Mouse (Mus musculus) limb, embryonic 13.5 days (tissue): ENCODE data around the gene Zfp982. TPM values are rescaled to one million over a fixed set of nuclear protein-coding genes. Genes with fewer than 3 reads are reported as not detected.
"Not testable (repeated sequence)": the region's sequence is repeated elsewhere in the genome, so short reads cannot be mapped to it uniquely, and the experiment has no call there.

Source experiments
- ATAC-seq: fragments of 200-750 bp; cut with Nextera tagmentation; 2 replicates; pipeline ENCODE4 v1.8.0; 2017; ENCODE audit warnings: low read depth, moderate number of reproducible peaks, moderate TSS enrichment; ENCODE audit not compliant: low FRiP score
- H3K27ac ChIP-seq: fragments of 300-500 bp; sonication (generic); 2 replicates; pipeline ENCODE4 v1.5.1; 2015; ENCODE audit warnings: inconsistent platforms, mild to moderate bottlenecking, moderate library complexity
- H3K27me3 ChIP-seq: fragments of 300-500 bp; sonication (generic); 2 replicates; pipeline ENCODE4 v1.6.1; 2015; ENCODE audit warnings: mild to moderate bottlenecking, inconsistent platforms
- H3K36me3 ChIP-seq: fragments of 300-500 bp; sonication (generic); 2 replicates; pipeline ENCODE4 v1.6.1; 2015; ENCODE audit warnings: inconsistent platforms, mild to moderate bottlenecking, moderate library complexity
- H3K4me1 ChIP-seq: fragments of 300-500 bp; sonication (generic); 2 replicates; pipeline ENCODE4 v1.6.1; 2015; ENCODE audit warnings: inconsistent platforms
- H3K4me2 ChIP-seq: fragments of 300-500 bp; sonication (generic); replicated peaks from 2 replicates; pipeline ENCODE4 v1.6.1; 2015; ENCODE audit warnings: inconsistent platforms, mild to moderate bottlenecking, moderate library complexity
- H3K4me3 ChIP-seq: fragments of 300-500 bp; sonication (generic); 2 replicates; pipeline ENCODE4 v1.5.1; 2015; ENCODE audit warnings: moderate library complexity, mild to moderate bottlenecking, inconsistent platforms
- H3K9ac ChIP-seq: fragments of 300-500 bp; sonication (generic); 2 replicates; pipeline ENCODE4 v1.6.1; 2015; ENCODE audit warnings: mild to moderate bottlenecking, inconsistent platforms
- H3K9me3 ChIP-seq: fragments of 300-500 bp; sonication (generic); 2 replicates; pipeline ENCODE4 v1.6.1; 2016; ENCODE audit warnings: inconsistent platforms
- WGBS: fragments of 180-500 bp; shearing (Covaris S2); methylation state at CpG from one replicate; pipeline ENCODE4 v1.1.7; 2015; 5-methylcytosine and 5-hydroxymethylcytosine counted together
- polyA plus RNA-seq: library from polyadenylated mRNA; unstranded; fragments of >200 nt; fragmentation: Nextera tagmentation; extraction: Ambion mirVana; gene quantifications from 2 replicates; pipeline ENCODE4 v1.2.1, GENCODE M21; 2015

Zfp982 gene
- polyA plus RNA-seq, 1 experiment from 2014 or later = 8.5 TPM

DNA sequence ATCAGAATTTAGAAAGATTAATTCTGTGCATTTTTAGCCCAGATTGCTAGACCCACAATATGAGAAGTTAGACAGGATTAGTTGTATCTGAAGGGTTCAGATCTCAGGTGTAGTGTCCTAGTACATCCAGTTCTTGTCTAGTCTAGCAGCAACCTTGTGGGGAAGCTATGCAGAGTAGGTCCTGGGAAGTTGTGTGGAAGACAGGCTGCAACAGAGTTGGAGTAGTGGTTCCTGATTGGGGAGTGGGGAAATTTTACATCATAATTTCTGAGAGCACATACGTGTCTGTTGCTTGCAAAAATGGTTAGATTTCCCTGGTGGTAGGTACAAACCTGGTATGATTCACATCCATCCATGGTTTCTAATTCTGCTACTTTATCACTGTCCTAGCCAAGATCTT is 32.9 kb downstream of the Zfp982 start:
- WGBS = 80% methylated on average over 1 of the region's 1 CpGs
- no peak for ATAC-seq
- H3K9me3 ChIP-seq = peaks cover 61% of the 10 kb centered on the region

DNA sequence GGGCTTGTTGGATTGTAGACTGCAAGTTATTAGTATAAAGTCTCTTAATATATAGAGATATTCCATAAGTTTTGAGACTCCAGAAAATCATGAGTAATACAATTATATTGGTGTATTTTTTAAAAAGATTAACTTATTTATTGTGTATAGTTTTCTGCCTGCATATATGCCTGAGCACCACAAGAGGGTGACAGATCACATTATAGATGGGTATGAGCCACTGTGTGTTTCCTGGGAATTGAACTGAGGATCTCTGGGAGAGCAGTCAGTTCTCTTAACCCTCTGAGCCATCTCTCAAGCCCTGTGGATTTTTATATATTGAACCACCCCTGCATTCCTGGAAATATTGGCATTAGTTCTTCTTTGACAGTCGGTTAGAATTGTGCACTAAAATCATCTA is 38.1 kb downstream of the Zfp982 start:
- WGBS = 89% methylated on average over 1 of the region's 1 CpGs
- peaks cover 44% of the 10 kb centered on the region for H3K9me3 ChIP-seq

More for the DNA sequence above, 32.9 kb downstream of the Zfp982 start:
- H3K27me3 ChIP-seq = no peaks in the 10 kb centered on the region
- no peak overlapping the region for H3K27ac ChIP-seq
- no peaks in the 10 kb centered on the region for H3K36me3 ChIP-seq
- no peak overlapping the region for H3K4me2 ChIP-seq
- no peak overlapping the region for H3K9ac ChIP-seq
- no peaks in the 10 kb centered on the region for H3K4me1 ChIP-seq
- no peak overlapping the region for H3K4me3 ChIP-seq

DNA sequence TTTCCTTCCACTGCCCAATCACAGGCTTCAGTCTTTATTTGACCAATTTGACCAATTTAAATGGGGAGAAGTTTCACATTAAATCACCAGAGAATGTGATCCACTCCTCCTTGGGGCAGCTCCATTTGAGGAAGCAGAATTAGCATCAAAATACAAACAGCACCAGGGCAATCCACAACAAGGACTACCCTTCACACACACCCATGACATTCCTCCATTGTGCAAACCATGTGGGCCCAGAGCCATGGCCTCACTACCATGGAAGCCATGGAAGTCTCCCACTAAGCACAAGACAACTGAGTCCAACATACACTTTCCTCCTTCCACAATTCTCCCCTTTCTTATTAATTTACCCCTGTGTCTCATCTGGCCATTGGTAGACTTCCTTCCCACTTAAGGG is 43.7 kb downstream of the Zfp982 start:
- not testable (repeated sequence) for H3K27me3 ChIP-seq, ATAC-seq, H3K9ac ChIP-seq, H3K4me3 ChIP-seq, H3K36me3 ChIP-seq, H3K4me2 ChIP-seq, H3K27ac ChIP-seq, H3K4me1 ChIP-seq
- H3K9me3 ChIP-seq = peaks cover 50% of the 10 kb centered on the region

More for the DNA sequence above, 38.1 kb downstream of the Zfp982 start:
- Histone ChIP-seq H3K4me2 (no peak overlapping the region), H3K27me3 (no peaks in the 10 kb centered on the region), H3K36me3 (no peaks in the 10 kb centered on the region), H3K4me3 (no peak overlapping the region), H3K9ac (no peak overlapping the region), H3K4me1 (no peaks in the 10 kb centered on the region), H3K27ac (no peak overlapping the region)
- no peak for ATAC-seq

DNA sequence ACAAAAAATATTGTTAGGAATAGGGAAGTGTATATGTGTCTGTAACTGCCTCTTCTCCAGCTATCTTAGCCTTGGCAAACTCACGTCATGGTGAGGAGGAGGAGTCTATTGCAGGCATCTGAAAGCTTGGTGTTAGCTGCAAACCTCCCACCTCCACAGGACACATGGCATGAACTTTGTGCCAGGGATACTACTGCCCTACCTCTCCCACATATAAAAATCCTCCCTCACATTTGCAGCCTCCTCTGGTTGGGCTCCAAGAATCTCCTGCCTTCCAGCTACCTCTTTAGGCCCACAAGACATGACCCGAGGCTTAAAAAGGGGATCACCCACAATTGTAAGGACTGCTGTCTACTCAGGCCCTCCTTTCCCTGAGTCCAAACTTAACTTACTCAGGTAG is 45.5 kb downstream of the Zfp982 start:
- Histone ChIP-seq H3K4me3 (no peak overlapping the region), H3K27ac (no peak overlapping the region), H3K27me3 (no peaks in the 10 kb centered on the region), H3K9ac (no peak overlapping the region), H3K36me3 (no peaks in the 10 kb centered on the region; the same call in 1 of the 2 replicates), H3K4me1 (no peaks in the 10 kb centered on the region), H3K9me3 (peaks cover 51% of the 10 kb centered on the region), H3K4me2 (no peak overlapping the region)
- WGBS = 73% methylated on average over 2 of the region's 2 CpGs
- ATAC-seq = no peak

DNA sequence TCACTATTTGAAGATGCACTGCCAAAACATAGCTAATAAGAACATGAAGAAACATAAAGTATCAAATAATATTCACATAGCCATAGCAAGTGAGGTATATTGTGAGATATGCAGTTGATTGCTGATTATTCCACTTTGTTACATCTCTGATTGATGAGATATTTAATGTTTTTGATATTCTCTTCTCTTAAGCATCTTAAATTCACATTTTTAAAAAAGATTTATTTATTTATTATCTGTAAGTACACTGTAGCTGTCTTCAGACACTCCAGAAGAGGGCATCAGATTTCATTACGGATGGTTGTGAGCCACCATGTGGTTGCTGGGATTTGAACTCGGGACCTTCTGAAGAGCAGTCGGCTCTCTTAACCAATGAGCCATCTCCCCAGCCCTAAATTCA is 47.7 kb downstream of the Zfp982 start, which contains the start of gene Gm16503:
Gene Gm16503, plus strand, starts transcription at position 301 of the 400 bp plus-strand sequence.
- H3K9me3 ChIP-seq = peaks cover 61% of the 10 kb centered on the region
- ATAC-seq, H3K36me3 ChIP-seq, H3K27me3 ChIP-seq, H3K27ac ChIP-seq, H3K4me1 ChIP-seq, H3K4me2 ChIP-seq, H3K4me3 ChIP-seq, H3K9ac ChIP-seq: not testable (repeated sequence)
- 90% methylated on average over 3 of the region's 3 CpGs for WGBS

DNA sequence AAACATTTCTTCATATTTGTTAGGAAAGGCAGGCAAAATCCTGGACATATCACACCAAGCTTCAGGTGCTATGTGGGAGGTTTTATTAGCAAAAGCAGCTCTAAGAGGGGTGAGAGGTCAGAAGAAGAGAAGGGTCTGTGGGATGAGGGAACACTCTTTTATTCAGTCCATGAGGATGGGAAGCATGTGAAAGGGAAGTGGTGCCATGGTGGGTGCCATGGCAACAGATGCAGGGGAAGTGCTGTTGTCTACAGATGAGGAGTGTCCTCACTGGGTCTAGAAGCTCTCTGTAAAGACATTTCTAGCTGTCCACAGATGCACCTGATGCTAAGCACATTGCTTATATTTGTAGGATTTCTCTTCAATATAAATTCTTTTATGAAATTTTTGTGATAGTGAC is 48.9 kb downstream of the Zfp982 start:
- no peak overlapping the region for H3K27ac ChIP-seq
- H3K9ac ChIP-seq = no peak overlapping the region
- H3K4me2 ChIP-seq = no peak overlapping the region
- H3K36me3 ChIP-seq = no peaks in the 10 kb centered on the region; the same call in 1 of the 2 replicates
- H3K4me3 ChIP-seq = no peak overlapping the region
- no peaks in the 10 kb centered on the region for H3K4me1 ChIP-seq
- no peak for ATAC-seq
- peaks cover 52% of the 10 kb centered on the region for H3K9me3 ChIP-seq
- H3K27me3 ChIP-seq = no peaks in the 10 kb centered on the region

DNA sequence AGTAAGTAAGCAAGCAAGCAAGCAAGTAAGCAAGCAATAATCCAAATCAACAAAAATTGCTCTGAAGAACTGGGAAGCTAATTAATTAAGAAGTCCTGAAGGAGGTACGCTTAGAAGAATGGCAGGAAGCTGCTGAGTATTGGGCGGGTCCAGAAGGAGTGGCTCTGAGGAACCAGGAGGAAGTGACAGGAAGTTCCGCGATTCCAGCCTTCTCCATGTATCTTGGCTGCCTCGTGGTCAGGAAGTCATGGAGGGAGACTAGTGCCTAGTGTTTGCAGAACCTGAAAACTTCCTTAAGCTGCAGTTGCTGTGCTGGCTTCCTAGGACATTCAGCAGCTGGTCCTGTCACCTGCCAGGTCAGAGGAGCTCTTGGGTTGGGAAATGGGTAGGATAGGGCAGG is 60.9 kb downstream of the Zfp982 start, which contains the start of gene Zfp985:
Gene Zfp985, plus strand, starts transcription at position 207 of the 400 bp plus-strand sequence.
- H3K27me3 ChIP-seq, H3K4me2 ChIP-seq, H3K4me3 ChIP-seq, H3K4me1 ChIP-seq, H3K36me3 ChIP-seq, H3K9ac ChIP-seq, H3K27ac ChIP-seq, ATAC-seq: not testable (repeated sequence)
- H3K9me3 ChIP-seq = peaks cover 15% of the 10 kb centered on the region
- WGBS = 73% methylated on average over 5 of the region's 5 CpGs

DNA sequence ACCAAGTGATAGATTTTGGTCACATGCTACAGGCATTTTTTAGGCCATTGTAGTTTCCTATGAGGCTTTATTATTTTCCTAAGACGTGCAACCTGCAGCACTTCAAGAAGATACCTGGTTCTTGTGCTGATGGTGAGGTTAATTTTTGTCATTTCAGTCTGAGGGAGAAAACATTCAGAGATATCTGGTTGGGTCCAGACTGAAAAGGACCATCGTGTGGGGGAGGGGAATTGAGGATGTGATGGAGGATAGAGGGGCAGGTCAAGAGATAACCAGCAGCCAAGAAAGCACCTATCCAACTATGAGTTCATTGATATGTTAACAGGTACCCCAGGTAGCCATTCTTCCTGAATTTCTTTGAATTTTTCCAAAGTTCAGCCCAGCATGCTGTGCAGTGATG is 62.1 kb downstream of the Zfp982 start:
- not testable (repeated sequence) for H3K4me1 ChIP-seq, H3K27ac ChIP-seq, H3K27me3 ChIP-seq, ATAC-seq, H3K4me3 ChIP-seq, H3K9ac ChIP-seq, H3K36me3 ChIP-seq, H3K4me2 ChIP-seq
- WGBS = 75% methylated on average over 2 of the region's 2 CpGs
- peaks cover 23% of the 10 kb centered on the region for H3K9me3 ChIP-seq

DNA sequence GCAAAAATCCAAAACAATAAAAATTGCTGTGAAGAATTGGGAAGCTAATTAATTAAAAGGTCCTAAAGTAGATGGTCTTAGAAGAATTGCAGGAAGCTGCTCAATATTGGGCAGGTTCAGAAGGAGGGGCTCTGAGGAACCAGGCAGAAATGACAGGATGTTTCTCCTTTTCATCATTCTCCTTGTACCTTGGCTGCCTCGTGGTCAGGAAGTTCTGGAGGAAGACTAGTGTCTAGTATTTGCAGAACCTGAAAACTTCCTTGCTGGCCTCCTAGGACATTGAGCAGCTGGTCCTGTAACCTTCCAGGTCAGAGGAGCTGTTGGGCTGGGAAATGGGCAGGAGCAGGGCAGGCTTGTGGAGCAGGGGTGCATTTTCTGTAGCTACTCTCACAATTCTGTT is 64.7 kb downstream of the Zfp982 start:
- H3K9me3 ChIP-seq = peaks cover 23% of the 10 kb centered on the region
- WGBS = 46% methylated on average over 1 of the region's 1 CpGs
- H3K9ac ChIP-seq, ATAC-seq, H3K27me3 ChIP-seq, H3K27ac ChIP-seq, H3K4me3 ChIP-seq, H3K4me2 ChIP-seq, H3K4me1 ChIP-seq, H3K36me3 ChIP-seq: not testable (repeated sequence)

DNA sequence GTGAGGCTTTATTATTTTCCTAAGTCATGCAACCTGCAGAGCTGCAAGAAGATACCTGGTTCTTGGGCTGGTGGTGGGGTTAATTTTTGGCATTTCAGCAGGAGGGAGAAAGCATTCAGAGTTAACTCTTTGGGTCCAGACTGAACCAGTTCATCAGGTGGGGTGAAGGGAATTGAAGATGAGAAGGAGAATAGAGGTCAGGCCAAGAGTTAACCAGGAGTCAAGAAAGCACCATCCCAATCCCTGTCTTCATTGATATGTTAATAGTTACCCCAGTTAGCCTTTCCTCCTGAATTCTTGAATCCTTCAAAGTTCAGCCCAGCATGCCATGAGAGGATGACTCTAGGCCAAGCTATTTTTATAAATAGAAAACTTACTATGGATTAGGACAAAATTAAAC is 65.8 kb downstream of the Zfp982 start:
- not testable (repeated sequence) for H3K4me2 ChIP-seq, H3K9ac ChIP-seq, H3K36me3 ChIP-seq, H3K27ac ChIP-seq, H3K4me3 ChIP-seq, H3K4me1 ChIP-seq, H3K27me3 ChIP-seq, ATAC-seq
- H3K9me3 ChIP-seq = peaks cover 23% of the 10 kb centered on the region

DNA sequence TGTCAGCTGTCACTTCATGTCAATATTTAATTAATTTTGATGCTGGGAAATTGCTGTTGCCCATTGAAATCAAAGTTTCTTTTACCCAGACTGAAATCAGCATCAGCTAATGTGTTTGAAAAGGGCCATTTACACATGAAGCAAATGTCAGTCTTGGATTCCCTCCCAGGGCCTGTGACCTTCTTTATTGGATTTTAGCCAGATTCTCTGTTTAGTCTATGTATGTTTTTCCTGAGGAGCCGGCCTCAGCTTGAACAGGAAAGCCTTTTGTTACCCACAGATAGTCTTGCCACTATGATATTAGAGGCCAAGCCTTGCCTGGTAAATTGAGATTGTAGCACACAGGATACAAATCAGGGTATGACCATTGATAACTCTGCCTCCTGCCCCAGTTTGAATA is 66.9 kb downstream of the Zfp982 start:
- peaks cover 26% of the 10 kb centered on the region for H3K9me3 ChIP-seq
- not testable (repeated sequence) for H3K4me1 ChIP-seq, H3K27me3 ChIP-seq, H3K27ac ChIP-seq, H3K4me3 ChIP-seq, H3K9ac ChIP-seq, ATAC-seq, H3K4me2 ChIP-seq, H3K36me3 ChIP-seq
- WGBS = 56% methylated on average over 1 of the region's 1 CpGs
